Mouse (Mus musculus) embryonic fibroblast, embryonic 13.5 days (primary cell): ENCODE measurements around the gene Prodh2.

Experiments used
- CTCF ChIP-seq: IDR thresholded peaks from 2 replicates; pipeline ENCODE4 v1.5.1; 2011; ENCODE audit warnings: mild to moderate bottlenecking, control low read depth, low read length, moderate library complexity, borderline replicate concordance; ENCODE audit not compliant: insufficient read depth
- POLR2A ChIP-seq: IDR thresholded peaks from 2 replicates; pipeline ENCODE4 v1.6.1; 2011; ENCODE audit warnings: low read depth, mild to moderate bottlenecking, control low read depth, low read length, moderate library complexity

DNA sequence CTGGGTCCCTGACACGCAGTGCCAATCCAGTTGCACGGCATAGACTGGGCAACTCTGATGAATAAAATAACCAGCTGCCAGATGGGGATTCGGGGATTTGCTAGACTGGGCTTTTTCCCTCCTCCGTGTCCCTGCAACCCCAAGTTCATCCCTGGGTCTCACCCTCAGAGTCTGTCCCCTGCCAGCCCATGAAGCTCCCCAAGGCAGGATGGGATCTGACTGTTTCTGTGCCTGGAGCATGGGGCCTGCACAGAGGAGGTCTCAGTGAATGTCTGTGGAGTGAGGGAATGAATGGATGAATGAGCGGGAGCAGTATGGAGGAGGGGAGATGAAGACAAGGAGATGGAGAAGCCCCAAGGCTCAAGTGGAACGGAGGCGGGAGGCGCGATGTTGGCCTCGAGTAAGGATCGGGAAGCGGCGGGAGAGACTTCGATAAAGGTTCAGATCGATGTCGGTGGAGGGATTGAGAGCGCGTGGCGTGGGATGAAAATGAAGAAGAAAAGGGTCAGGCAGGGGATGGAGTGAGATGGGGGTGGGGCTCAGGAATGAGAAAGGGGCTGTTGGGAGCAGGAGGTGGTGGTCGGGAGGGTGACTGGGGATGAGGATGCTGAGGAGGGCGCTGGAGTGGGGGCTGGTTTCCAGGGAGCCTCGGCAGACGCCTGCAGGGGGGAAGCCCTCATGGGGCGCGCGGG, 40.7 kb downstream of the Prodh2 start:
- no peak for TF ChIP-seq POLR2A
- no peak for TF ChIP-seq CTCF
